Mouse (Mus musculus) stomach, postnatal 0 days (tissue): Measurements from ENCODE around the gene Kidins220. TPM values are rescaled to one million over a fixed set of nuclear protein-coding genes. Genes with fewer than 3 reads are reported as not detected.

ENCODE experiments used
- ATAC-seq: fragments of 200-750 bp; cut with Nextera tagmentation; 2 replicates; pipeline ENCODE4 v1.8.0; 2017; ENCODE audit not compliant: low FRiP score, low TSS enrichment
- DNase-seq: peaks from one replicate; pipeline ENCODE4 v3.0.0-alpha.2; 2016; ENCODE audit warnings: low spot score
- H3K27ac ChIP-seq: fragments of 300-500 bp; sonication (generic); replicated peaks from 2 replicates; pipeline ENCODE4 v1.5.1; 2014; ENCODE audit warnings: mild to moderate bottlenecking, control low read depth
- H3K27me3 ChIP-seq: fragments of 300-500 bp; sonication (generic); 2 replicates; pipeline ENCODE4 v1.6.1; 2014; ENCODE audit warnings: low read length; ENCODE audit not compliant: control insufficient read depth, insufficient read depth
- H3K36me3 ChIP-seq: fragments of 300-500 bp; sonication (generic); 2 replicates; pipeline ENCODE4 v1.6.1; 2014; ENCODE audit warnings: low read length, mixed read lengths; ENCODE audit not compliant: control insufficient read depth, insufficient read depth
- H3K4me1 ChIP-seq: fragments of 300-500 bp; sonication (generic); replicated peaks from 2 replicates; pipeline ENCODE4 v1.6.1; 2014; ENCODE audit warnings: antibody characterized with exemption; ENCODE audit not compliant: control insufficient read depth, insufficient read depth
- H3K4me2 ChIP-seq: fragments of 300-500 bp; sonication (generic); replicated peaks from 2 replicates; pipeline ENCODE4 v1.6.1; 2014; ENCODE audit warnings: low read depth, mild to moderate bottlenecking, control low read depth, moderate library complexity
- H3K4me3 ChIP-seq: fragments of 300-500 bp; sonication (generic); 2 replicates; pipeline ENCODE4 v1.5.1; 2014; ENCODE audit warnings: low read depth, low read length, control low read depth
- H3K9ac ChIP-seq: fragments of 300-500 bp; sonication (generic); 2 replicates; pipeline ENCODE4 v1.6.1; 2014; ENCODE audit warnings: mild to moderate bottlenecking, low read length, control low read depth, mixed read lengths
- H3K9me3 ChIP-seq: fragments of 300-500 bp; sonication (generic); 2 replicates; pipeline ENCODE4 v1.6.1; 2016; ENCODE audit warnings: low read length; ENCODE audit not compliant: control insufficient read depth
- CTCF ChIP-seq: IDR thresholded peaks from 2 replicates; pipeline ENCODE4 v1.5.1; 2016; ENCODE audit warnings: antibody characterized with exemption, low read depth, mild to moderate bottlenecking, moderate library complexity
- EP300 ChIP-seq: optimal IDR thresholded peaks from 2 replicates; pipeline ENCODE3; 2016; ENCODE audit warnings: antibody characterized with exemption
- WGBS: fragments of 180-500 bp; shearing (Covaris S2); extraction: QIAGEN DNeasy Blood & Tissue Kit; methylation state at CpG from one replicate; pipeline ENCODE4 v1.1.7; 2014; 5-methylcytosine and 5-hydroxymethylcytosine counted together
- polyA plus RNA-seq: library from polyadenylated mRNA; unstranded; fragments of >200 nt; fragmentation: Nextera tagmentation; extraction: Ambion mirVana; gene quantifications from 2 replicates; pipeline ENCODE4 v1.2.1, GENCODE M21; 2015

Gene Kidins220
- polyA plus RNA-seq, 1 experiment from 2014 or later = 9.1 TPM

DNA sequence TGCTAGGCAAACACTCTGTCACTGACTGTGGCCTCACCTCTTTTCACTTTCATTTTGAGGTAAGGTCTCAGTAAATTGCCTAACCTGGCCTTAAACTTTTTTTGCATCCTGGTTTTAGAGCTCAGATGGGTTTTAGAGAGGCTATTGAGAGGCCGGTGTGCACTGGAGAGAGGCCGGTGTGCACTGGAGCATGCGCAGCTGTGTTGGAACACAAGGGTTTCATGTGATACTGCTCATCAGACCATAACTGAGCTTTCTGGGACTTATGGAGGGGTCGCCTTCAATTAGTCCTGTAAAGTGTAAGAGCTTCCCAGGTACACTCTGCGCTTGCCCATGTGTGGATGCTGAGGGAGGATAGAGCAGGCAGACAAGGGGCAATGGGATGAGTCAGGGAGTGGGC, 62.5 kb downstream of the Kidins220 start:
- Histone ChIP-seq H3K4me3 (no peak overlapping the region), H3K36me3 (peaks cover 8% of the 10 kb centered on the region; the same call in 1 of the 2 replicates), H3K27me3 (no peaks in the 10 kb centered on the region), H3K4me2 (no peak overlapping the region), H3K4me1 (no peaks in the 10 kb centered on the region), H3K9ac (no peak overlapping the region), H3K27ac (no peak overlapping the region), H3K9me3 (no peaks in the 10 kb centered on the region)
- WGBS = 97% methylated on average over 5 of the region's 5 CpGs
- ATAC-seq (no peak), DNase-seq (no peak)
- TF ChIP-seq CTCF (no peak), EP300 (no peak)

DNA sequence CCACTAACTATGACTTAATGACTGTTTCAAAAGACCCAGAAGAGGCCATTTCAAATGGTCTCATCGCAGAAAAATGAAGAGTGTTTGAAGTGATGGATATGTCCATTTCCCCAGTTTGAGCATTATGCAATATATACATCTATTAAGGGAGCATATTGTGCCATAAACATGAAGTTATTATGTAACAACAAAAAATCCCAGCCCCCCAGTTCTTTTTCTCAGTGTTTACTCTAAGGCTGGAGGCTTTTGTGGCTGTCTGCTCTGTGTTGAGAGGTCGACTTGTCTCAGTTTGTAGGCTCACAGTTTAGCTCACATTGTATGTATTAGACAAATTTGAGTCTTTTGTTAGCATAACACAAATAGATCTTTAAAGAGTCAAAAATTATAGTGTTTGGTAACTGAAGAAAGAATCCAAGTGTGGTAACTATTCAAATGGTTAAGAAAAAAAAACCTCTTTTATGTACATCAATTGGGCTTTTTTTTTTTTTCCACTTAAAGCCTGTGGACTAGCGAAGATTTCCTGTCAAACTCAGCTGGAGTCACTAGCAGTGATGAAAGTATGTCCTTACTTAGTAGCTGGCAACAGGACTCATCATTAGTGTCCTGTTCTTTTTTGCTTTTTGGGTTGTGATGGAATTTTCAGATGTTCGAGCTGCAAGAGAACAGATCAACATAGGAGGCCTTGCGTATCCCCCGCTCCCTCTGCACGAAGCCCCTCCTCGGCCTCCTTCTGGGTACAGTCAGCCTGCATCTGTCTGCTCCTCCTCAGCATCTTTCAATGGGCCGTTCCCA, 63.2 kb downstream of the Kidins220 start:
- no peaks in the 10 kb centered on the region for H3K9me3 ChIP-seq
- no peak overlapping the region for H3K4me2 ChIP-seq
- TF ChIP-seq EP300 (no peak), CTCF (no peak)
- no peak overlapping the region for H3K4me3 ChIP-seq
- no peak overlapping the region for H3K27ac ChIP-seq
- no peaks in the 10 kb centered on the region for H3K4me1 ChIP-seq
- peaks cover 8% of the 10 kb centered on the region; the same call in 1 of the 2 replicates for H3K36me3 ChIP-seq
- H3K9ac ChIP-seq = no peak overlapping the region
- no peak for ATAC-seq
- no peaks in the 10 kb centered on the region for H3K27me3 ChIP-seq
- no peak for DNase-seq
- WGBS = 78% methylated on average over 9 of the region's 9 CpGs

DNA sequence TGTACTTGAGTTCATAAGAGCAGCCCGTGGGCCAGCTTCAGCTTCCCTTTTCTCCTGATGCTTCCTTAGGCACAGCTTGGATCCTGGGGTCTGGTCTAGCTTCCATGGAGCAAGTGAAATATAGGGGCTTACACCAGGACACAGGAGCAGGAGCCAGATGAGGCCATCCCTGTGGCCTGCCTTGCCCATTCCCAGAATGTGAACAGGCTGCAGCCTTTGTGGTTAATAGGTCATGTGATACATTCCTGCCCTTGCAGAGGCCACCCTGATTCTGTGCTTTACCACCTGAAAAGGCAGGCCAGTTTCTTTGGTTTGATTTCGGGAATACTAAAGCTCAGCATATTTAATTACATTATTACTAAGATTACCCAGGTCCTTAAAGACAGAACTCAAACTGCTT, 69.3 kb downstream of the Kidins220 start:
- H3K27ac ChIP-seq = no peak overlapping the region
- TF ChIP-seq EP300 (no peak), CTCF (no peak)
- no peak overlapping the region for H3K9ac ChIP-seq
- H3K4me2 ChIP-seq = no peak overlapping the region
- WGBS = 83% methylated on average over 2 of the region's 2 CpGs
- no peaks in the 10 kb centered on the region for H3K4me1 ChIP-seq
- H3K36me3 ChIP-seq = 0 out of 2 replicates have a peak, but pooled peaks cover 6% of the 10 kb centered on the region
- no peak overlapping the region for H3K4me3 ChIP-seq
- ATAC-seq (no peak), DNase-seq (no peak)
- no peaks in the 10 kb centered on the region for H3K9me3 ChIP-seq
- H3K27me3 ChIP-seq = no peaks in the 10 kb centered on the region

DNA sequence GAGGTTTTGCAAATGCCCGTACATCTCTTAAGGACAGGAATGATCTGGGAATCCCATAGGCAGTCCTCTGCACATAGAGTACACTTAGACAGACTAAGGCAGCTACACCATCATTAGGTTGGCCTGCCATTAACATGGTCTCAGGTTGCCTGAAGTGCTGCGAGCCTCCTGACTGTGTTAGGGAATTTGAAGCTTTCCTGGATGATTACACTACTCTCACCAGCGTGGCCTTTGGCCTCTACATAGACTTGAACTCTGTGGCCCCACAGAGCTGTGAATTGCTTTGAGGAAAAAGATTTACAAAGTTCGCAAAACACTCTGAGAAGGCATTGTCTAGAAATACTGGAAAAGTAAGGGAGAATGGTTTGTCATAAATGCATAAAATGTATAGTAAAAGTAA, 69.9 kb downstream of the Kidins220 start:
- ATAC-seq (no peak), DNase-seq (no peak)
- Histone ChIP-seq H3K4me2 (no peak overlapping the region), H3K9ac (no peak overlapping the region), H3K4me1 (no peaks in the 10 kb centered on the region), H3K27me3 (no peaks in the 10 kb centered on the region), H3K27ac (no peak overlapping the region), H3K4me3 (no peak overlapping the region), H3K9me3 (no peaks in the 10 kb centered on the region), H3K36me3 (0 out of 2 replicates have a peak, but pooled peaks cover 6% of the 10 kb centered on the region)
- 79% methylated on average over 4 of the region's 4 CpGs for WGBS
- TF ChIP-seq EP300 (no peak), CTCF (no peak)

DNA sequence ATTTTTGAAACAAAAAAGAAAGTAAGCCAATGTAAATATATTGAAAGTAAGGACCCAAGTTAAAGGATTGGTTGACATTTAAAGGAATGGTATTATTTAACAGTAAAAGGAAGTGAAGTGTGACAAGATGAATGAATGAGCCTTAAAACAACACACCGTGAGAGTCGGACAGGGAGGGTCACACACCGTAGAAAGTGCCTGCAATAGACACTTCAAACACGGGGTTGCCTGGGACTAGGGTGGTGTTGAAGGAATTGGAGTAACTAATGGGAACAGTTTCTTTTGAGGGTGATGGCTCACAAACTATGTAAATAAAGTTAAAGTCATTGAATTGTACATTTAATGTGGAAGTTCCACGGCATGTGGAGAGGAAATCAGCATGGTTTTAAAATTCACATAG, 74.5 kb downstream of the Kidins220 start:
- no peak overlapping the region for H3K4me3 ChIP-seq
- 19% methylated on average over 5 of the region's 5 CpGs for WGBS
- H3K27ac ChIP-seq = no peak overlapping the region
- DNase-seq (no peak), ATAC-seq (no peak)
- H3K9ac ChIP-seq = no peak overlapping the region
- H3K9me3 ChIP-seq = no peaks in the 10 kb centered on the region
- TF ChIP-seq CTCF = no peak
- no peak for TF ChIP-seq EP300
- no peaks in the 10 kb centered on the region for H3K27me3 ChIP-seq
- H3K4me1 ChIP-seq = no peaks in the 10 kb centered on the region
- H3K36me3 ChIP-seq = peaks cover 7% of the 10 kb centered on the region; the same call in 1 of the 2 replicates
- no peak overlapping the region for H3K4me2 ChIP-seq

DNA sequence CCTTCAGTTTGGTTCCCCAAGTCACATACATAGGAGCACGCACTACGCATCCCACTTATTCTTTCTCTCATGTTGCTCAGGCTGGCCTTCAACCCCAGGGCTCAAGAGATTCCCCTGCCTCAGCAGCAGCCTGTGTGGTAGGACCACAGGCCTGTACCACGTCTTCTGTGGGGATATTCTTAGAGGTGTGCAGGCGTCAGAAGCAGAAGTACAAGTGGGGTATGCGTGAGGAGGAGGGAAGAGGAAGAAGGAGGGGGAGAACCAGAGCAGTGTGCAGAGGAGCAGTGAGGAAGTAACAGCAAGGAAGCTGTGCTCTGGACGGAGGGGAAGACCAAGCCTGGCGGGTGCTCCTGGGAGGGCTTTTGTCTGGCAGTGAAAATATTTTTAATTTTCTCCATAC, 79.8 kb downstream of the Kidins220 start:
- Histone ChIP-seq H3K4me2 (no peak overlapping the region), H3K4me1 (no peaks in the 10 kb centered on the region), H3K9ac (no peak overlapping the region), H3K27ac (no peak overlapping the region), H3K36me3 (peaks cover 13% of the 10 kb centered on the region), H3K9me3 (no peaks in the 10 kb centered on the region), H3K27me3 (no peaks in the 10 kb centered on the region), H3K4me3 (no peak overlapping the region)
- WGBS = 83% methylated on average over 7 of the region's 7 CpGs
- no peak for ATAC-seq
- TF ChIP-seq CTCF (no peak), EP300 (no peak)
- DNase-seq = no peak
